Mouse (Mus musculus) CH12.LX (cell line): Measurements from ENCODE around the gene Nkd1. TPM values are rescaled to one million over a fixed set of nuclear protein-coding genes. Genes with fewer than 3 reads are reported as not detected.

Experiments used
- DNase-seq: peaks from one replicate; pipeline ENCODE4 v3.0.0-alpha.2; 2013; ENCODE audit errors: extremely low read depth
- H3K27ac ChIP-seq: 2 replicates; pipeline ENCODE4 v1.5.1; 2012; ENCODE audit warnings: low read depth, mild to moderate bottlenecking, control low read depth, moderate library complexity; ENCODE audit not compliant: insufficient read depth
- H3K27me3 ChIP-seq: replicated peaks from 2 replicates; pipeline ENCODE3; 2012; ENCODE audit warnings: inconsistent platforms
- H3K36me3 ChIP-seq, 2 experiments: replicated peaks in 1 of 2; 2 replicates each; pipeline versions ENCODE3 to v1.6.1; 2012; ENCODE audit warnings: inconsistent platforms in 1 of 2, low read length in 1 of 2, mild to moderate bottlenecking in 1 of 2, mixed read lengths in 1 of 2, moderate library complexity in 1 of 2; ENCODE audit not compliant: control insufficient read depth in 1 of 2, insufficient read depth in 1 of 2
- H3K4me1 ChIP-seq, 2 experiments: 2 replicates each; pipeline ENCODE4 v1.6.1; 2012; ENCODE audit warnings: inconsistent platforms in 1 of 2, moderate library complexity in 1 of 2; ENCODE audit not compliant: insufficient read depth in 2 of 2, control insufficient read depth in 1 of 2
- H3K4me2 ChIP-seq: 2 replicates; pipeline ENCODE4 v1.6.1; 2012; ENCODE audit warnings: low read depth, mild to moderate bottlenecking, control low read depth; ENCODE audit not compliant: poor library complexity, insufficient read depth, severe bottlenecking
- H3K4me3 ChIP-seq, 3 experiments: fragments of 150-350 bp in 1 of 3; sonication (generic) in 1 of 3; replicated peaks in 1 of 3; 2 replicates each; pipeline versions ENCODE3 to v1.5.1; 2011 to 2012; ENCODE audit warnings: low read depth in 2 of 3, low read length in 2 of 3, mild to moderate bottlenecking in 2 of 3, moderate library complexity in 2 of 3, control low read depth in 1 of 3, improper control_type of control experiment in 1 of 3, inconsistent platforms in 1 of 3, mixed read lengths in 1 of 3; ENCODE audit not compliant: poor library complexity in 1 of 3
- H3K79me2 ChIP-seq: replicated peaks from 2 replicates; pipeline ENCODE4 v1.6.1; 2012; ENCODE audit warnings: mild to moderate bottlenecking, moderate library complexity; ENCODE audit not compliant: control insufficient read depth, poor library complexity, insufficient read depth, severe bottlenecking; ENCODE audit errors: extremely low read depth
- H3K9ac ChIP-seq: 2 replicates; pipeline ENCODE4 v1.6.1; 2012; ENCODE audit warnings: low read depth, mild to moderate bottlenecking, control low read depth, moderate library complexity; ENCODE audit not compliant: insufficient read depth
- H3K9me3 ChIP-seq: replicated peaks from 2 replicates; pipeline ENCODE3; 2012; ENCODE audit warnings: low read length, inconsistent platforms, mixed read lengths
- E2F4 ChIP-seq: IDR thresholded peaks from 2 replicates; pipeline ENCODE4 v1.6.1; 2011; ENCODE audit warnings: low read depth, low read length, improper control_type of control experiment; ENCODE audit not compliant: insufficient replicate concordance
- ELF1 ChIP-seq: IDR thresholded peaks from 2 replicates; pipeline ENCODE4 v1.6.1; 2014; ENCODE audit warnings: low read depth, mild to moderate bottlenecking, inconsistent platforms, low read length, improper control_type of control experiment
- HCFC1 ChIP-seq: IDR thresholded peaks from 2 replicates; pipeline ENCODE4 v1.6.1; 2012; ENCODE audit warnings: low read depth, mild to moderate bottlenecking, inconsistent platforms, low read length, improper control_type of control experiment
- IRF4 ChIP-seq: IDR thresholded peaks from 2 replicates; pipeline ENCODE4 v1.6.1; 2014; ENCODE audit warnings: low read depth, mild to moderate bottlenecking, inconsistent platforms, low read length, improper control_type of control experiment
- JUN ChIP-seq: IDR thresholded peaks from 2 replicates; pipeline ENCODE4 v1.6.1; 2011; ENCODE audit warnings: low read depth, mild to moderate bottlenecking, low read length, improper control_type of control experiment, moderate library complexity; ENCODE audit not compliant: insufficient read depth
- KAT2A ChIP-seq: IDR thresholded peaks from 2 replicates; pipeline ENCODE4 v1.6.1; 2012; ENCODE audit warnings: low read length, improper control_type of control experiment, inconsistent platforms; ENCODE audit not compliant: insufficient replicate concordance
- MAX ChIP-seq: IDR thresholded peaks from 2 replicates; pipeline ENCODE4 v1.6.1; 2011; ENCODE audit warnings: low read length, improper control_type of control experiment
- MAZ ChIP-seq: IDR thresholded peaks from 2 replicates; pipeline ENCODE4 v1.6.1; 2012; ENCODE audit warnings: low read depth, mild to moderate bottlenecking, inconsistent platforms, low read length, improper control_type of control experiment, moderate library complexity
- MXI1 ChIP-seq: IDR thresholded peaks from 2 replicates; pipeline ENCODE4 v1.6.1; 2011; ENCODE audit warnings: mild to moderate bottlenecking, low read depth, low read length, improper control_type of control experiment
- NELFE ChIP-seq: IDR thresholded peaks from 2 replicates; pipeline ENCODE4 v1.6.1; 2011; ENCODE audit warnings: low read depth, low read length, improper control_type of control experiment
- NRF1 ChIP-seq: IDR thresholded peaks from 2 replicates; pipeline ENCODE4 v1.6.1; 2014; ENCODE audit warnings: low read depth, mild to moderate bottlenecking, inconsistent platforms, low read length, improper control_type of control experiment, moderate library complexity
- PAX5 ChIP-seq: IDR thresholded peaks from 2 replicates; pipeline ENCODE4 v1.6.1; 2012; ENCODE audit warnings: low read length, inconsistent platforms, mixed read lengths
- POLR2A ChIP-seq: IDR thresholded peaks from 2 replicates; pipeline ENCODE4 v1.6.1; 2011; ENCODE audit warnings: low read depth, mild to moderate bottlenecking, improper control_type of control experiment, low read length
- POLR2AphosphoS2 ChIP-seq: IDR thresholded peaks from 2 replicates; pipeline ENCODE4 v1.6.1; 2011; ENCODE audit warnings: low read depth, low read length, improper control_type of control experiment
- RCOR1 ChIP-seq: conservative IDR thresholded peaks from 2 replicates; pipeline ENCODE4 v1.6.1; 2012; ENCODE audit warnings: low read depth, mild to moderate bottlenecking, inconsistent platforms, low read length, improper control_type of control experiment
- SIN3A ChIP-seq: IDR thresholded peaks from 2 replicates; pipeline ENCODE4 v1.6.1; 2012; ENCODE audit warnings: low read length, improper control_type of control experiment, inconsistent platforms
- SMC3 ChIP-seq: IDR thresholded peaks from 2 replicates; pipeline ENCODE4 v1.6.1; 2011; ENCODE audit warnings: low read depth, low read length, improper control_type of control experiment
- TBP ChIP-seq: conservative IDR thresholded peaks from 2 replicates; pipeline ENCODE4 v1.6.1; 2011; ENCODE audit warnings: low read depth, low read length, improper control_type of control experiment
- TCF12 ChIP-seq: IDR thresholded peaks from 2 replicates; pipeline ENCODE4 v1.6.1; 2014; ENCODE audit warnings: low read depth, mild to moderate bottlenecking, inconsistent platforms, low read length, improper control_type of control experiment
- UBTF ChIP-seq: IDR thresholded peaks from 2 replicates; pipeline ENCODE4 v1.6.1; 2012; ENCODE audit warnings: low read depth, mild to moderate bottlenecking, inconsistent platforms, low read length, improper control_type of control experiment, moderate library complexity
- ZKSCAN1 ChIP-seq: IDR thresholded peaks from 2 replicates; pipeline ENCODE4 v1.6.1; 2012; ENCODE audit warnings: low read depth, inconsistent platforms, low read length, improper control_type of control experiment, borderline replicate concordance
- ZNF384 ChIP-seq: IDR thresholded peaks from 2 replicates; pipeline ENCODE4 v1.6.1; 2012; ENCODE audit warnings: low read depth, low read length, improper control_type of control experiment, inconsistent platforms
- dilution Hi-C: fragments of 300-500 bp; cut with MboI; formaldehyde crosslinking; loops from 2 replicates; pipeline ENCODE4 v1.14.3; 2020; ENCODE audit warnings: low sequenced_read_pairs; ENCODE audit not compliant: extremely low pct_unique_long_range_greater_than_20kb, extremely low pct_ligation_motif_present
- in situ Hi-C: fragments of 300-500 bp; cut with MboI; formaldehyde crosslinking; loops from 3 replicates; pipeline ENCODE4 v1.14.3; 2019; ENCODE audit warnings: low sequenced_read_pairs, low pct_ligation_motif_present, low pct_unique_long_range_greater_than_20kb, mixed read lengths
- polyA plus RNA-seq: library from polyadenylated mRNA; unstranded; fragments of >175 nt; gene quantifications from 2 replicates; pipeline ENCODE4 v1.2.1, GENCODE M21; 2012; ENCODE audit warnings: low read depth; ENCODE audit not compliant: insufficient read length
- total RNA-seq, 2 experiments: library from RNA; depleted of rRNA; stranded (reverse); fragments of 300-350 nt in 1 of 2; fragments of >200 nt in 1 of 2; gene quantifications; 2 replicates each; pipeline ENCODE4 v1.2.3; 2012 to 2014

Nkd1 gene
- total and polyA plus RNA-seq, 3 experiments, result 0.24 to 0.67 (median 0.30) TPM

GRCm38 (mm10) chr8:88545441-88545840, 24.3 kb downstream of the Nkd1 start:
- in situ Hi-C loops, result loop anchor here (25.0 kb wide), 1 partner anchor 217 kb away; no protein-coding TSS in a partner anchor
- TF ChIP-seq MAX (no peak), E2F4 (no peak), SIN3A (no peak), KAT2A (no peak), JUN (no peak)
- no peak overlapping the region for H3K27ac ChIP-seq
- no peaks in the 10 kb centered on the region for H3K79me2 ChIP-seq
- no peak for DNase-seq
- dilution Hi-C loops, result no loop called here
- H3K36me3 ChIP-seq, result no peaks in the 10 kb centered on the region
- H3K9ac ChIP-seq, result no peak overlapping the region
- H3K4me2 ChIP-seq, result no peak overlapping the region
- no peak overlapping the region for H3K4me3 ChIP-seq
- H3K9me3 ChIP-seq, result peaks cover 9% of the 10 kb centered on the region
- no peaks in the 10 kb centered on the region for H3K27me3 ChIP-seq
- H3K4me1 ChIP-seq, result no peaks in the 10 kb centered on the region; a peak in 1 of 4 replicates

- H3K36me3 ChIP-seq, result no peaks in the 10 kb centered on the region
- H3K9me3 ChIP-seq, result peaks cover 9% of the 10 kb centered on the region
- H3K4me2 ChIP-seq, result no peak overlapping the region
- dilution Hi-C loops, result no loop called here
- H3K27me3 ChIP-seq, result no peaks in the 10 kb centered on the region
- H3K27ac ChIP-seq, result no peak overlapping the region
- no peak for TF ChIP-seq RCOR1
- no peak for TF ChIP-seq MXI1
- no peak for TF ChIP-seq SIN3A
- TF ChIP-seq ZKSCAN1, result no peak
- TF ChIP-seq ELF1, result no peak
- no peak for TF ChIP-seq NELFE
- no peak for TF ChIP-seq SMC3
- no peak for TF ChIP-seq MAZ
- no peak for TF ChIP-seq IRF4
- no peak for TF ChIP-seq ZNF384
- TF ChIP-seq POLR2AphosphoS2, result no peak
- no peak for TF ChIP-seq TCF12
- TF ChIP-seq TBP, result no peak
- no peak for TF ChIP-seq POLR2A
- no peak for TF ChIP-seq HCFC1
- no peak for TF ChIP-seq JUN
- no peak for TF ChIP-seq PAX5
- no peak for TF ChIP-seq NRF1
- TF ChIP-seq UBTF, result no peak
- H3K9ac ChIP-seq, result no peak overlapping the region
- no peak for DNase-seq
- no peaks in the 10 kb centered on the region; a peak in 1 of 4 replicates for H3K4me1 ChIP-seq
- no peaks in the 10 kb centered on the region for H3K79me2 ChIP-seq
- H3K4me3 ChIP-seq, result no peak overlapping the region
- in situ Hi-C loops, result loop anchor here (25.0 kb wide), 1 partner anchor 216 kb away; no protein-coding TSS in a partner anchor
Observed at GRCm38 (mm10) chr8:88546032-88546732, 25.0 kb downstream of the Nkd1 start.
